Mouse (Mus musculus): ENCODE measurements at regions not wholly inside any gene's neighbourhood (a gene's known extent, or its start where the extent isn't known, plus 50 kb on each side); places are given as distances from the start of the nearest gene placed in this dataset.
A peak's percentile ranks its signal among the peaks of the same experiment; 100 is the strongest.

DNA sequence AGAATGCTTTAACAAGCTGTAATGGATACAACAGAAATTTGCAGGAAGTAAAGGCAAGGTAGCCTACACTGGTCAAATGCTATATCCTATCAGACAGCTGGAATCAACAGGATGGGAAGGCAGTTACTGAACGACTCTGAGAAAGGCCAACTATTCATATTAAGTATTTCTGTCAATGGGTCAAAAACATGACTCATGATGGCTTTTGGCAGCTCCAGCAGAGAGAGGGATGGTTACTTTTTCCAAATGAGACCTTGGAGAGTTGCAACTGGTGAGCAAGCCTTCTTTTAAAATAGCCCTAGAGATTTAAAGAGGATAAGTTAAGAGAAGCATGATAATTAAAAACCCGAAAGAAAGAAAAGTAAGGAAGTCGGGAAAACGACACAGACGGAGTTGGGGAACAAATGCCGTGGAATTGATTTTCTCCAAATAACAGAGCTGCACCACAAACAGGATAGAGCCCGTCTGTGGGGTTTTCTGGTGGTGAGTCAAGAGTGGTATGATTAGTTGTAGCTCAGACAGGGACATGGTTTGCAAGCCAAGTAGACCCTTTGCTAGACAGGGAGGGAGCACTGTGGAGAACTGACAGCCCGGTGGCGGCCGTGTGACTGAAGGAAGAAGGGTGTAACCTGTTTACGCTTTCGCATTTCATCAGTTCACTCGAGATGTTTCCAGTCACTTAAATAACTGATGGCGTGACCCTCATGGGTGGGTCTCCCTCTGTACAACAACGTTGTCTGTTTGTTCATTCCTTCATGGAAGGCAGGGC lies 3638.1 kb upstream of the Gm7489 start:
- no peak for DNase-seq (ENCODE audit: low spot score)

DNA sequence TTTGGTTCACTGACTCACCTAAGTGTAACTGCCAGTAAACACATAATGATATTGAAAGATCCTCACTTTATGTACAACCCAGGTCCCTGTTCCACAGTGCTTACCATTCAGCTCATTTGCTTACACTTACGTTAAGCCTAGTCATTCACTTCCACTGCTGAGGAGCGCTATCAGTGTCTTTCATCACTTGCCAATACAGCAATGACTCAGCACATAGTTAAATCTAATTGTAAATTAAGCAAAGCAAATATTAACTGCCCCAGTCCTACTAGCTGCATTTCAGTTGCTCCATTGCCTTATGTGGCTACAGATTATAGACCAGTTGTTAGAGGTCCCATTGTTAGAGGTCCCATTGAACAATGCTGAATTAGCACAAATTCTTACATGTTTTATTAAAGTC lies 3624.6 kb upstream of the Gm7489 start:
- DNase-seq (ENCODE audit: low spot score) = no peak

DNA sequence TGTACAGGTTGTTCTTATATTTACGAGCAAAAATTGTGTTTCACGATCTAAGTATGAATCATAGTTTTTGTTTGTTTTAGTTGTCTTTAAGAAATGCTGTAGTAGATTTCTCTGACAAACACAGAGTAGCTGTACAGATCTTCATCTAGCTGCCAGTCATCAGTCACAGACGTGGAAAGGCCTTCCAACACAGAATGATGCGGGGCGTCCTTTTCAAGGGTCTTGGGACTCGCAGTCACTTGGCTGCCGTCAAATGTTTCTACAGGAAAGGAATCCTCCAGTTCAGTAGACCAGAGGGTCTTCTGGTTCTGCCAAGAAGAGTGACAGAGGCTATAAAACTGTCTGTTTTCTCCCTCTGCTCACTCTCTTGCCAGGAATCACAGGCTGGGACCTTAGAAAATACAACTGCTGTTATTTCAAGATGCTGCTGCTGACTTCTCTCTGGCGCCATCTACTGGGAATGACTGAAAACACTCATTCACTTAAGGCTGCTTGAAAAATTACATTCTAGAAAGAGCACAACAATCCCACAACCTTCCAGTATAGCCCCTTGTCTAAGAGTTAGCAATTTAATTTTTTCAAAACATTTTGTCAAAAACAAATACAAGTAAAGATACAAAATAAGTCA lies 3623.3 kb upstream of the Gm7489 start:
- DNase-seq (ENCODE audit: low spot score) = peak; percentile 87

GRCm38 (mm10) chr15:50267542-50267941 lies 3617.2 kb upstream of the Gm7489 start:
- no peak for DNase-seq (ENCODE audit: low spot score)

GRCm38 (mm10) chr15:50271646-50272045 lies 3613.1 kb upstream of the Gm7489 start:
- no peak for DNase-seq (ENCODE audit: low spot score)

- no peak for DNase-seq (ENCODE audit: low spot score)
Measured at GRCm38 (mm10) chr15:50282576-50282975, 3602.1 kb upstream of the Gm7489 start.

DNA sequence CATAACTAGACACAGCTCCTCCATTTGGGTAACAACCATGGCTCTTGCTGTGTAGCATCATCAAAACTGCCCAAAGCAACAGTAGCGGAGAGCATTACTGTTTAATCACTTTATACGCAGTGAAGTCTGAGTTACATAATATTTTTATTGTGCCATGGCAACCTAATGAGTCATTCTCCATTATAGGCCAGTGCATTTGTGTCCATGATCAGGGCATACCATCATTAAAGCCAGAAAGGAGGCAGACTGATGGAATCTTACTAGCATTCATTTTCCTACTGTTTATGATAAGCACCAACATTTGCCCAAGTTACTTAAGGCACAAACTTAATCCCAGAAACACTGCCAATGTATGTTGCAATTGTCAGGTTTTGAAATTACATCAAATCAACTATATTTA lies 3601.2 kb upstream of the Gm7489 start:
- DNase-seq (ENCODE audit: low spot score) = no peak

- no peak for DNase-seq (ENCODE audit: low spot score)
Measured at GRCm38 (mm10) chr15:50301831-50302230, 3582.9 kb upstream of the Gm7489 start.

DNA sequence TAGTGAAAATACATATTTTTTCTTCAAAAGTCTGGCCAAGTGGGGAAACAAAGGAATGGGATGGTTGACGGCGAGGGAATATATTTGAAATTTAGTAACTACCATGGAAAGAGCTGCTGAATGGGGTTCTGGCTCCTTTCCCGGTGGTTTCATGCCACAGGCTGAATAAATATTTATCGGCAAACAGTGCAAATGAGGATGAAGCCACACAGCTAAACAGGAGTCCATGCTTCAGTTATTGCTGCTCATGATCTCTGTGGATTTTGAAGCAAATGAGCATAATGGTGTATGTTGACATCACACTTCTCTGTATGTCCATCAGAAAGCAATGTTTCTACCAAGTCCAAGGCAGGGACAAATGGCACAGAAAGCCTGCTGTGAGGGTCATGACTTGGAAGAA lies 3580.6 kb upstream of the Gm7489 start:
- no peak for DNase-seq (ENCODE audit: low spot score)

DNA sequence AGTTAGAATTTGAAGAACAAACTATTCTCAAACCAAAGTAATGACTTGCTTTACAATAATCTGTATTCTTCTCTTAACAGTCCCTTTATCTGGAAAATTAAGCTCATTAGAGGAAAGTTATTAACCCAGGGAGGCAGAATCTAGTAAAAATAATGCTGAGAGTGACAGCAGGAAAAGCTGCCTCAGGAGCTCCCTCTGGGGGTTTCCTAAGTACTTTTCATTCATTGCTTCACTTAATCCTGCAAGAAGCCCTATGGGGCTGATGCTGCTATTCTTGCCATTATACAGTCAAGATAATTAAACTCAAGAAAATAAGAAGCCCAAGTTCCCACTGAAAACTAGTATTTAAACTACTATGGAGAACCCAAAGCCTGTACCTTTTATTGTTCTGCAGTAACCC lies 3563.9 kb upstream of the Gm7489 start:
- DNase-seq (ENCODE audit: low spot score) = peak; percentile 5

DNA sequence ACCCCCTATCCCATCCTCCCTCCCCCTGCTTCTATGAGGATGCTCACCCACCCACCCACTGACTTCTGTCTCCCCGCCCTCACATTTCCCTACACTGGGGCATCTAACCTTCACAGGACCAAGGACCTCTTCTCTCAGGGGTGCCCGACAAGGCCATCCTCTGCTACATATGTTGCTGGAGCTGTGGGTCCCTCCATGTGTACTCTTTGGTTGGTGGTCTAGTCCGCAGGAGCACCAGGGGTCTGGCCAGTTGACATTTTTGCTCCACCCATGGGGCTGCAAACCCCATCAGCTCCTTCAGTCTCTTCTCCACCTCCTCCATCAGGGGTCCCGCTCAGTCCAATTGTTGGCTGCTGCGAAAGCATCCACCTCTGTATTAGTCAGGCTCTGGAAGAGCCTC lies 3539.2 kb upstream of the Gm7489 start:
- no peak for DNase-seq (ENCODE audit: low spot score)

- no peak for DNase-seq (ENCODE audit: low spot score)
Measured at GRCm38 (mm10) chr15:50346953-50347352, 3537.8 kb upstream of the Gm7489 start.

DNA sequence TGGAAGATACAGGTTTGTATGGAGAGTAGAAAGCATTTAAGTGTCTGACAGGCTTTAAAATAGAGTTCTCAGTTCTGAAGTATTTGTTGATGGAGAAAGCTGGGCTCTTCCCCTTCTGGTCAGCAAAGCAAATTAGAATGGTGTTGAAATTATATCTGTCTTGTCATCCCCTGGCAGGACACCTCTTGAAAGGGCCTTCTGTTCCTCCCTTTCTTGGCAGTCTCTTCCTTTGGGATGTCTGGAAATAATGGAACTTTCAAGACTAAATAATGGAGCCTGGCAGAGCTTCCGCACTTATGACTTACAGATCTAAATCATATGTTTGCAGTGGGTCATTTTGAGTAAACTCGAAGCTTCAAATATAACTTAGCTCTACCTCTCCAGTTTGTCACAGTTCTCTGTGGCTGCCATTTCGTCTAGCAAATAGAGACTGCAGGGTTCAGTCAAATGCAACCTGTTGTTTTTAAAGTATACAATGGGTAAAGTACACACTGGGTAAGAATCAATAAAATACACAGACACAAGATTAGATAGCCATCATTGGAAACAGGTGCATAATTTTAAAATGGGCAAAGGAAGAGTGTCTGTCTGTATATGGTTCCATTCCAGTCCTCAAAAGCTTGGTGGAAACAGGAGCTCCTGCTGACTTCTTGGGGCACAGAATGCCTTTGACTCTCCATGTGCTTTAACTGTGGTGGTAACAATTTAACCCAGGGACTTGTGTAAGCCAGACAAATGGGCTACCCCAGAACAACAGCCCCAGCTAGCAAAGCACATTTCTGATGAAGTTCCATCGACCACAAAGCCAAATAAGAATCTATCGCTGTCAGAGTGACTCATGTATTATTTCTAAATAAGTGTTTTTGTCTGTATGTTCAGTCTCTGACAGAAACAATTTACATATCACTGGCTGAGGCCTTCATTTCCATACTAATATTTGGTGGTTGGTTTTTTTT lies 3524.4 kb upstream of the Gm7489 start:
- DNase-seq (ENCODE audit: low spot score) = no peak

DNA sequence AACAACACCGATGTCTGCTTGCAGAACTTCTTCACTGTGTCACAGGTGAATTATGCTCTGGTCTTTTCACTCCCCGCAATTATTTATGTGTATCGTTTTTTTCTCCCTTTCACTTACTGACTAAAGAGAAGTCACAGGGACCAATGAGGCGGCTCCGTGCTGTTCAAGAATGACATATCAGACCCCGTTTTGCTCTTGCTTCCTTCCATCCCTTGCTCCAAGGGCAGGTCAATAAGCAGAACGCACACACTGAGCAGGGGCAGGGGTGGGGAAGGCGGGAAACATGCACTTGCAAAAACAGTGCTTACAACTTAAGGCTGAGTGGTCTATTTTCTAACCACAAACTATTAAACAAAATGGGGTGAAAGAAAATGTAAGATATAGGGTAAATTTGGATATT lies 3523.4 kb upstream of the Gm7489 start:
- no peak for DNase-seq (ENCODE audit: low spot score)

DNA sequence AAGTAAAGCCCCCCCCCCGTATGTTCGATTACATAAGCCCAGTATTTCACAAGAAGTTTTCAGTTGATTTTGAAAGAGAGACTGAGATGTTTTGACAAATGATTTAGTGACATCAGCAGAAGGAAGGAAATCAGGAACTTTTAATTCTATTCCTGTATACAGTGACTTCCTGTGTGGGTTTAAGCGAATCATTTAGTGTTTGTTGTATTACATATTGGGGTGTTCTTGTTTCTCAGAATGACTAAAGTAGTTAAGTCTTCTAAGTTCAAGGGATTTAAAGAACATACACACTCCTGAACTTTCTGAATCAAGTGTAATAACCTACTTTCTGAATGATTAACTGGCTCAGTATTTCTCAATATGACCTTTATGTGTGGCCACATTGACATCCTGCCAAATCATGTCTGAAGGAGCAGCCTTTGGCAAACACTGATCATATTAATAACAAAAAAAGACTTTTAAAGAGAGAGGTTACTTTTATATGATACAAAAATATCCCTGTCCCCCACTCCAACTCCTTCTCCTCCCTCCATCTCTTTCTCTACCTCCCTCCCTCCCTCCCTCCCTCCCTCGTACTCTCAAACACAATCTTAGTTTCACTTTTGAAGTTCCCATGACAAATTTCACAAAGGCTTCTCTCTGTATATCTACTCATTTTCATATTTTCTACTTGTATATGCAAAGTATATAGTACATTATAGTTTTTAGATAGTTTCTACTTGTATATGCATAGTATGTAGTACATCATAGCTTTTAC lies 3522.8 kb upstream of the Gm7489 start:
- DNase-seq (ENCODE audit: low spot score) = no peak

DNA sequence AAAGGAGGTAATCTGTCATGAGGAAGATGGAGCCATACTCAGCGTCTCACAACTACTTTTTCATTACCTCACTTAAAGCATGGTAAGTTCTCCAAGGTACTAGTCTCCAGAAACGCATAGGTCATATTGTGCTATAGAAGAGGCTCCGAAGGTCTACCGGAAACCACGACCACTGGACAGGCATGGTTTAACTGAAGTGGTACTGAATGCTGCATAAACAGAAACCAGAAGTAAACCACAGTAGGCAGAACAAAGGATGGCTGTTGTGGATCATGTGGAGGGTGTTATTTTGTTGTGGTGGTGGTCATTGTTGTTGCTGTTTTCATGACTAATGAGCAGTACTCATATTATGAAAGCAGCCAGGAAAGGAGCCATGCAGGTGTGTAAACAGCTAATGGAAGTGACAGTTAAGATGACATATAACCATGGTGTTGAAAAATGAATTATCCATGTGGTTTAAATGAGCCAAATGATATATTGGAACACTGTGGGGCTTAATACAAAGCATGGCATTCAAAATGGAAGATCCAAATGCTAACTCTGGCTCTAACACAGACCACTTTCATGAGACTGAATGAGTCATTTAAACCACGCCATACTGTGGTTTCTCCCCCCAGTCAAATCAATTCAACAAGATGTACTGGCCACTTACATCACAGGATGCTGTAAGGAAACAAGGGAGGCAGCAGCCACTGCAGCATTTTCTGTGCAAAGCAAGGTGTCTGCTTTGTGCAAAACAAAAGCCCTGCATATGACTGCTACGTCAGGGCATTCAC lies 3484.5 kb upstream of the Gm7489 start:
- no peak for DNase-seq (ENCODE audit: low spot score)

GRCm38 (mm10) chr15:50401386-50401785 lies 3483.3 kb upstream of the Gm7489 start:
- no peak for DNase-seq (ENCODE audit: low spot score)

DNA sequence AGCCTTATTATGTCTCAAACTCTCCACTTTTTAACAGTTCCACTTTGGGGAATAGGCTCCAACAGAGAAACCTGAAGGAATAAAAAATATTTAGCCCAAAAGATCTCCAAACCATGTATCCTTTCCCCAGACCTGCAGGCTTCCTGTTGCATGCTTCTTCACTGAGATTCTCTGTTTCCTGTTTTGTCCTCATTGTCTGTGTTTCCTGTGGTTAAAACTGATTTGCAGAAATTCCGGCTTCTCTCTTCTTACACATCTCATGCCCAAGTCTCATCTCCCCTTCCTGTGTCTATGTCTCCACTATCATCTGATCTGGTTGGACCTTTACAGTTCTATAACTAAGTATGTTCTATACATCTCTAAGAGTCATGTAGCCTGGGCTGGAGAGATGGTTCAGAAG lies 3482.2 kb upstream of the Gm7489 start:
- no peak for DNase-seq (ENCODE audit: low spot score)

DNA sequence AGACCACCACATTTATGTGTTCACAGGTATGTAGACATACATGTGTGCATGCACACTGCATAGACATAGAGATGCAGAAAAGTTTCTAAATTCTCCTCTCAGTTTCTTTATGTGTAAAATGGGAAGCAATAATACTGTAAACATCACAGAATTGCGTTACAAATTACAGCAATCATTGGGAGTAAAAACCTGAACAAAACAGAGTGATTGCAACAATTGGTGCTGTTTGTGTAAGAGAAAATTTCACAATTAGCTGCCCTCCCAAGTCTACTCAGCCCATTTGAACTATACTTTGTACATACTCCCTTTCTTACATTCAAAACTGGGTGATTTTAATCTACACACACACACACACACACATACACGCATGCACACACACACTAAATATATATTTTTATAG lies 3480.8 kb upstream of the Gm7489 start:
- no peak for DNase-seq (ENCODE audit: low spot score)

- no peak for DNase-seq (ENCODE audit: low spot score)
Measured at GRCm38 (mm10) chr15:50408985-50409384, 3475.7 kb upstream of the Gm7489 start.

GRCm38 (mm10) chr15:50417641-50418040 lies 3467.1 kb upstream of the Gm7489 start:
- DNase-seq (ENCODE audit: low spot score) = no peak
